Mouse (Mus musculus) embryonic fibroblast, embryonic 13.5 days (primary cell): ENCODE measurements around the gene Lipc. TPM values are rescaled to one million over a fixed set of nuclear protein-coding genes. Genes with fewer than 3 reads are reported as not detected.
A peak's percentile ranks its signal among the peaks of the same experiment; 100 is the strongest.

Experiments used
- H3K27ac ChIP-seq: 2 replicates; pipeline ENCODE4 v1.5.1; 2012; ENCODE audit warnings: low read length, control low read depth, inconsistent platforms; ENCODE audit not compliant: insufficient read depth
- H3K4me1 ChIP-seq: 2 replicates; pipeline ENCODE4 v1.6.1; 2011; ENCODE audit warnings: low read length; ENCODE audit not compliant: control insufficient read depth, insufficient read depth
- H3K4me3 ChIP-seq: 2 replicates; pipeline ENCODE4 v1.5.1; 2011; ENCODE audit warnings: mild to moderate bottlenecking, control low read depth, low read length; ENCODE audit not compliant: insufficient read depth
- CTCF ChIP-seq: IDR thresholded peaks from 2 replicates; pipeline ENCODE4 v1.5.1; 2011; ENCODE audit warnings: mild to moderate bottlenecking, control low read depth, low read length, moderate library complexity, borderline replicate concordance; ENCODE audit not compliant: insufficient read depth
- POLR2A ChIP-seq: IDR thresholded peaks from 2 replicates; pipeline ENCODE4 v1.6.1; 2011; ENCODE audit warnings: low read depth, mild to moderate bottlenecking, control low read depth, low read length, moderate library complexity
- polyA plus RNA-seq: library from polyadenylated mRNA; stranded (reverse); fragments of >200 nt; gene quantifications from 2 replicates; pipeline ENCODE4 v1.2.4, GENCODE M21; 2011; ENCODE audit warnings: low read depth; ENCODE audit not compliant: missing spikeins, insufficient read length

Gene Lipc
- polyA plus RNA-seq, result not detected in 2 replicates

- TF ChIP-seq CTCF (no peak), POLR2A (no peak)
- Histone ChIP-seq H3K4me1 (no peaks in the 10 kb centered on the region), H3K27ac (no peak within 1 kb of the TSS), H3K4me3 (no peak within 1 kb of the TSS)
These were observed at the start of gene Lipc for GRCm38 (mm10) chr9:70952126-70952525. Lipc (minus strand) TSS chr9:70952226.

GRCm38 (mm10) chr9:70999161-70999560 lies 47.1 kb upstream of the Lipc start:
- H3K4me1 ChIP-seq, result no peaks in the 10 kb centered on the region

GRCm38 (mm10) chr9:70998719-70999118 lies 46.7 kb upstream of the Lipc start:
- Histone ChIP-seq H3K4me1 (no peaks in the 10 kb centered on the region; the same call in 1 of the 2 replicates), H3K27ac (no peak overlapping the region), H3K4me3 (no peak overlapping the region)
- TF ChIP-seq CTCF (no peak), POLR2A (no peak)

More at GRCm38 (mm10) chr9:70999161-70999560, 47.1 kb upstream of the Lipc start:
- TF ChIP-seq POLR2A (no peak), CTCF (no peak)
- H3K27ac ChIP-seq, result no peak overlapping the region
- H3K4me3 ChIP-seq, result no peak overlapping the region

GRCm38 (mm10) chr9:70993326-70993725 lies 41.3 kb upstream of the Lipc start:
- TF ChIP-seq CTCF (no peak), POLR2A (no peak)
- no peak overlapping the region for H3K27ac ChIP-seq
- no peaks in the 10 kb centered on the region; the same call in 1 of the 2 replicates for H3K4me1 ChIP-seq
- no peak overlapping the region for H3K4me3 ChIP-seq

GRCm38 (mm10) chr9:70991401-70991800 lies 39.4 kb upstream of the Lipc start:
- TF ChIP-seq POLR2A (no peak), CTCF (no peak)
- Histone ChIP-seq H3K4me3 (no peak overlapping the region), H3K4me1 (no peaks in the 10 kb centered on the region; the same call in 1 of the 2 replicates), H3K27ac (no peak overlapping the region)

- H3K4me1 ChIP-seq, result no peaks in the 10 kb centered on the region
- TF ChIP-seq POLR2A, result no peak
- no peak for TF ChIP-seq CTCF
These were observed 35.2 kb upstream of the Lipc start for GRCm38 (mm10) chr9:70987210-70987609.

GRCm38 (mm10) chr9:70982991-70983480 lies 31.0 kb upstream of the Lipc start:
- no peak for TF ChIP-seq CTCF
- TF ChIP-seq POLR2A, result no peak
- H3K4me1 ChIP-seq, result no peaks in the 10 kb centered on the region
- H3K4me3 ChIP-seq, result no peak overlapping the region
- H3K27ac ChIP-seq, result no peak overlapping the region

More at GRCm38 (mm10) chr9:70987210-70987609, 35.2 kb upstream of the Lipc start:
- no peak overlapping the region for H3K27ac ChIP-seq
- no peak overlapping the region for H3K4me3 ChIP-seq

- TF ChIP-seq CTCF (no peak), POLR2A (no peak)
- no peak overlapping the region for H3K27ac ChIP-seq
- H3K4me1 ChIP-seq, result peaks cover 7% of the 10 kb centered on the region; the same call in 1 of the 2 replicates
- H3K4me3 ChIP-seq, result no peak overlapping the region
These were observed 29.7 kb upstream of the Lipc start for GRCm38 (mm10) chr9:70981721-70982120.

- Histone ChIP-seq H3K4me1 (peaks cover 10% of the 10 kb centered on the region; the same call in 1 of the 2 replicates), H3K27ac (no peak overlapping the region), H3K4me3 (no peak overlapping the region)
- TF ChIP-seq POLR2A (no peak), CTCF (no peak)
These were observed 27.6 kb upstream of the Lipc start for GRCm38 (mm10) chr9:70979641-70980040.

- TF ChIP-seq CTCF (no peak), POLR2A (no peak)
- Histone ChIP-seq H3K4me3 (no peak overlapping the region), H3K4me1 (peaks cover 10% of the 10 kb centered on the region; the same call in 1 of the 2 replicates), H3K27ac (no peak overlapping the region)
These were observed 27.1 kb upstream of the Lipc start for GRCm38 (mm10) chr9:70979171-70979570.

- Histone ChIP-seq H3K4me3 (no peak overlapping the region), H3K4me1 (peaks cover 10% of the 10 kb centered on the region; the same call in 1 of the 2 replicates), H3K27ac (peak overlapping the region; percentile 52; the same call in 1 of the 2 replicates)
- no peak for TF ChIP-seq POLR2A
- no peak for TF ChIP-seq CTCF
These were observed 25.4 kb upstream of the Lipc start for GRCm38 (mm10) chr9:70977392-70977791.
